Mouse (Mus musculus): ENCODE measurements around the gene Gm45902.

Gm45902 gene

GRCm38 (mm10) chr2:3512552-3513454 is at the start of gene Gm45902, which contains the start of the genes Hspa14 and Cdnf:
TSS of gene Gm45902 (minus strand) at chr2:3512790.
TSS of gene Hspa14 (minus strand) at chr2:3512814.
TSS of gene Cdnf (plus strand) at chr2:3513030.
- peak; percentile 99 for DNase-seq

- DNase-seq: peak; percentile 65
These were observed 34.0 kb upstream of the Gm45902 start for GRCm38 (mm10) chr2:3546588-3546987.

- DNase-seq: no peak
These were observed 33.5 kb upstream of the Gm45902 start for GRCm38 (mm10) chr2:3546055-3546454.

GRCm38 (mm10) chr2:3541307-3542079 is 28.9 kb upstream of the Gm45902 start:
- no peak for DNase-seq

GRCm38 (mm10) chr2:3526288-3526687 is 13.7 kb upstream of the Gm45902 start:
- DNase-seq: no peak

- no peak for DNase-seq
These were observed 10.0 kb upstream of the Gm45902 start for GRCm38 (mm10) chr2:3522558-3522957.

- DNase-seq: peak; percentile 53
These were observed 514 bp downstream of the Gm45902 start for GRCm38 (mm10) chr2:3512076-3512475.

GRCm38 (mm10) chr2:3500886-3501285 is 11.7 kb downstream of the Gm45902 start:
- no peak for DNase-seq

GRCm38 (mm10) chr2:3499543-3499942 is 13.0 kb downstream of the Gm45902 start:
- no peak for DNase-seq

GRCm38 (mm10) chr2:3493833-3494409 is 18.7 kb downstream of the Gm45902 start:
- no peak for DNase-seq

GRCm38 (mm10) chr2:3489816-3490215 is 22.8 kb downstream of the Gm45902 start:
- peak; percentile 89 for DNase-seq

GRCm38 (mm10) chr2:3480239-3480638 is 32.4 kb downstream of the Gm45902 start:
- DNase-seq: no peak

GRCm38 (mm10) chr2:3475746-3476251 is 36.8 kb downstream of the Gm45902 start:
- DNase-seq: no peak

- DNase-seq: peak; percentile 98
These were observed 37.7 kb downstream of the Gm45902 start, which contains the start of gene Suv39h2 for GRCm38 (mm10) chr2:3474861-3475283. TSS of gene Suv39h2 (minus strand) at chr2:3475031.

- DNase-seq: peak; percentile 71
These were observed 38.2 kb downstream of the Gm45902 start for GRCm38 (mm10) chr2:3474361-3474805.

- DNase-seq: no peak
These were observed 38.7 kb downstream of the Gm45902 start for GRCm38 (mm10) chr2:3473891-3474290.

GRCm38 (mm10) chr2:3456590-3456989 is 56.0 kb downstream of the Gm45902 start:
- no peak for DNase-seq
